Mouse (Mus musculus): ENCODE data around the gene Sec31a. TPM values are rescaled to one million over a fixed set of nuclear protein-coding genes. Genes with fewer than 3 reads are reported as not detected.
A peak's percentile ranks its signal among the peaks of the same experiment; 100 is the strongest.

Gene Sec31a
- polyA plus RNA-seq (2016; fragmentation: Nextera tagmentation; extraction: Ambion mirVana): 65.0 and 67.0 TPM in 2 replicates

- Histone ChIP-seq H3K27me3 (replicated peaks) (no peaks in the 10 kb centered on the region), H3K4me1 (peaks cover 45% of the 10 kb centered on the region), H3K4me2 (peak within 1 kb of the TSS; percentile 83), H3K4me3 (peak within 1 kb of the TSS; percentile 77), H3K36me3 (peaks cover 33% of the 10 kb centered on the region), H3K9me3 (replicated peaks) (no peaks in the 10 kb centered on the region), H3K9ac (peak within 1 kb of the TSS; percentile 78), H3K27ac (peak within 1 kb of the TSS; percentile 92)
- ATAC-seq: peak; percentile 96
- under 1% methylated on average over 78 of the region's 82 CpGs for WGBS (ENCODE audit: insufficient replicate concordance)
These were observed at the start of gene Sec31a for GRCm38 (mm10) chr5:100415761-100416590. Sec31a (minus strand) TSS chr5:100416234.

DNA sequence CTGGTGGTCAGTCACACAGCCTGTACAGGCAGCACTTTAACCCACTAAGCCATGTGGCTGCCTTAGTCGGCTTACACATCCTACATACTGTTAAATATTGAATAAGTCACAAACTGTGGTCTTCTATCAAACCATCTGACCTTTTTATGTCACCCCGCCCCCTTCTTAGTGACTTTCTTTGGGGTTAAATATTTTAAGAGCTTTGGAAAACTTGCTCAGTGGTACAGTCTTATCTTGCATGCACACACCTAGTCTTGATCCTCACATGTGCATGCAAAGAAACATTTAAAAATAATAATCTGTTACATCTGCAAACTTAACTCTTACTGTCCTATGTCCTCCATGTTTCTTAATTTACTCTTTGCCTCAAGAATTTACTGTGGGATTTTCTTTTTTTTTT lies 46.3 kb upstream of the Sec31a start:
- no peak; the same call in 1 of the 2 replicates for ATAC-seq
- Histone ChIP-seq H3K27me3 (replicated peaks) (no peaks in the 10 kb centered on the region), H3K9me3 (replicated peaks) (no peaks in the 10 kb centered on the region), H3K4me1 (peaks cover 34% of the 10 kb centered on the region), H3K4me3 (no peak overlapping the region), H3K27ac (no peak overlapping the region), H3K9ac (no peak overlapping the region), H3K36me3 (peaks cover 85% of the 10 kb centered on the region), H3K4me2 (no peak overlapping the region)
- 58% methylated on average over 2 of the region's 2 CpGs for WGBS (ENCODE audit: insufficient replicate concordance)

DNA sequence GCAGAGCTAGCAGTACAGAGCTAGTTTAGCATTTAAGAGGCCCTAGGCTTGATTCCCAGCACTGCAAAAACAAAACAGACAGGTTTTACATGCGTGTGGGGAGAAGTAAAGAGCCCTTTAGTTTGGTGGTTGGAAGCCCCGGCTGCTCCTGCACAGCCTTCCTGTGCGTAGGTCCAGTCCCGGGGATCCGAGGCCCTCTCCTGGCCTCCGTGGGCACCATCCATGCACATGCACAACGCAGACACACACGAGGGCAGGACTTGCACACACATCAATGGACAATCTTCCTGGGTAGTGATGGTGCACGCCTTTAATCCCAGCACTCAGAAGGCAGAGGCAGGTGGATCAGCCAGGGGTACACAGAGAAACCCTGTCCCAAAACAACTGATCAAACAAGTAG lies 45.5 kb upstream of the Sec31a start:
- 87% methylated on average over 9 of the region's 9 CpGs for WGBS (ENCODE audit: insufficient replicate concordance)
- no peak overlapping the region for H3K4me2 ChIP-seq
- no peak overlapping the region for H3K9ac ChIP-seq
- H3K4me1 ChIP-seq: peaks cover 26% of the 10 kb centered on the region
- no peak overlapping the region for H3K4me3 ChIP-seq
- H3K36me3 ChIP-seq: peaks cover 85% of the 10 kb centered on the region
- H3K9me3 ChIP-seq (replicated peaks): no peaks in the 10 kb centered on the region
- no peaks in the 10 kb centered on the region for H3K27me3 ChIP-seq (replicated peaks)
- H3K27ac ChIP-seq: no peak overlapping the region
- ATAC-seq: no peak

- Histone ChIP-seq H3K4me1 (peaks cover 17% of the 10 kb centered on the region), H3K9me3 (replicated peaks) (no peaks in the 10 kb centered on the region), H3K27me3 (replicated peaks) (no peaks in the 10 kb centered on the region), H3K27ac (no peak overlapping the region), H3K4me2 (no peak overlapping the region), H3K36me3 (peaks cover 85% of the 10 kb centered on the region), H3K9ac (no peak overlapping the region), H3K4me3 (no peak overlapping the region)
- 91% methylated on average over 5 of the region's 5 CpGs for WGBS (ENCODE audit: insufficient replicate concordance)
- ATAC-seq: no peak
These were observed 43.4 kb upstream of the Sec31a start for GRCm38 (mm10) chr5:100459468-100459867.

DNA sequence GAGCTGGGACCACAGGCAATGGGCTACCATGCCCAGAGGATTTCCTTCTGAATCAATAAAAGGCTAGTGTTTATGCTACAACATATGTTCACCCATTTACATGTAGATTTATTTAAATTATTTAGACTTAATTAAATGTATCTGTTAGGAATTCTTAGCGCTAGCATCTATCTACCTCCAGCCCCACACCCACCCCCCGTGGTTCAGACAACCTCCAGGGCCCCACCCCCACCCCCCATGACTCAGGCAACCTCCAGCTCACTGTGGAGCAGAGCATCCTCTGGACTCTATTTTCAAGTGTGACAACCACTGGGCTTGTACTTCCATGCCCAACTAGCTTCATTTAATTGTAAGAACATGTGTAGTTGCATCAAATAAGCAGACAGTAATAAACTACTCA lies 35.8 kb upstream of the Sec31a start:
- Histone ChIP-seq H3K27me3 (replicated peaks) (no peaks in the 10 kb centered on the region), H3K9ac (no peak overlapping the region), H3K4me1 (no peaks in the 10 kb centered on the region), H3K4me2 (no peak overlapping the region), H3K27ac (no peak overlapping the region), H3K4me3 (no peak overlapping the region), H3K36me3 (peaks cover 98% of the 10 kb centered on the region), H3K9me3 (replicated peaks) (no peaks in the 10 kb centered on the region)
- no peak for ATAC-seq
- 83% methylated on average over 2 of the region's 2 CpGs for WGBS (ENCODE audit: insufficient replicate concordance)

GRCm38 (mm10) chr5:100438796-100439195 lies 22.8 kb upstream of the Sec31a start:
- ATAC-seq: no peak
- H3K9ac ChIP-seq: no peak overlapping the region
- H3K4me2 ChIP-seq: no peak overlapping the region
- no peak overlapping the region for H3K4me3 ChIP-seq
- peaks cover 56% of the 10 kb centered on the region for H3K36me3 ChIP-seq
- no peaks in the 10 kb centered on the region for H3K27me3 ChIP-seq (replicated peaks)
- 0 out of 2 replicates have a peak, but pooled peaks cover 3% of the 10 kb centered on the region for H3K9me3 ChIP-seq (replicated peaks)
- H3K4me1 ChIP-seq: peaks cover 4% of the 10 kb centered on the region; the same call in 1 of the 2 replicates
- no peak overlapping the region for H3K27ac ChIP-seq
- 93% methylated on average over 14 of the region's 14 CpGs for WGBS (ENCODE audit: insufficient replicate concordance)

DNA sequence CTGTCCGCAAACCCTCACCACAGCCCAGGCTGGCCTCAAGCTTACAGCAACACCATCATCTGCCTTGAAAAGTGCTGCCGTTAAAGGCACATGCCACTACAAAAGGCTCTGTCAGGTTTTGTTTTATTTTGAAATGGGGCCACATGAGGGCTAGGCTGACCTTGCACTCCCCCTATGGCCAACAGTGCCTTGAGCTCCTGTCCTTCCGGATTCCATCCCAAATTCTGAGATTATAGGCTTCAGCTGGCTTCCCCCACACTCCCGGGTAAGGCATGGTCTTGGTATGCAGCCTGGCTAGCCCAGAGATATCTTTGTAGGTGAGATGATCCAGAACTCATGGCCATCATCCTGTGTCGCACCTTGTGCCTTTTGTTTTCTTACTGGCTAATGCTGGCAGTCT lies 21.9 kb upstream of the Sec31a start:
- Histone ChIP-seq H3K9ac (no peak overlapping the region), H3K4me1 (peaks cover 4% of the 10 kb centered on the region; the same call in 1 of the 2 replicates), H3K4me3 (no peak overlapping the region), H3K4me2 (no peak overlapping the region), H3K27ac (no peak overlapping the region), H3K36me3 (peaks cover 49% of the 10 kb centered on the region), H3K9me3 (replicated peaks) (0 out of 2 replicates have a peak, but pooled peaks cover 3% of the 10 kb centered on the region), H3K27me3 (replicated peaks) (no peaks in the 10 kb centered on the region)
- 93% methylated on average over 5 of the region's 5 CpGs for WGBS (ENCODE audit: insufficient replicate concordance)
- ATAC-seq: no peak

DNA sequence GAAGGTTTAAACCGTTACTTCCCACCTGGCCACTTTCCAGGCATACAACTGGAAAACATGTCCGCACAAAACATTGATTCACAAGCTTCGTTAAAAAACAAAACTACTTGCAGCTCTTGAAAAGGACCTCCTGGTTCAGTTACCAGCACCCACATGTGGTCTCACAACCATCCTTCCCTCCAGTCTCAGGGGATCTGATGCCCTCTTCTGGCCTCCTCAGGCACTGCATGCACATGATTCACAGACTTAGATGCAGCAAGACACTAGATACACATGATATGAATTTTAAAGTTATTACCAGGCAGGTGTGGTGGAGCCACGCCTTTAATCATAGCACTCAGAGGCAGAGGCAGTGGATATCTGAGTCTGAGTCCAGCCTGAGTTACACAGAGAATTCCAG lies 21.1 kb upstream of the Sec31a start:
- Histone ChIP-seq H3K27me3 (replicated peaks) (no peaks in the 10 kb centered on the region), H3K36me3 (peaks cover 49% of the 10 kb centered on the region), H3K9ac (no peak overlapping the region), H3K4me2 (no peak overlapping the region), H3K9me3 (replicated peaks) (0 out of 2 replicates have a peak, but pooled peaks cover 3% of the 10 kb centered on the region), H3K4me3 (no peak overlapping the region), H3K27ac (no peak overlapping the region), H3K4me1 (peaks cover 4% of the 10 kb centered on the region; the same call in 1 of the 2 replicates)
- no peak for ATAC-seq
- WGBS (ENCODE audit: insufficient replicate concordance): 91% methylated on average over 4 of the region's 4 CpGs

GRCm38 (mm10) chr5:100430966-100431365 lies 14.9 kb upstream of the Sec31a start:
- Histone ChIP-seq H3K27ac (no peak overlapping the region), H3K4me1 (peaks cover 45% of the 10 kb centered on the region), H3K4me2 (peak overlapping the region; percentile 88), H3K36me3 (peaks cover 33% of the 10 kb centered on the region), H3K4me3 (peak overlapping the region; percentile 75), H3K9ac (peak overlapping the region; percentile 82; the same call in 1 of the 2 replicates), H3K9me3 (replicated peaks) (no peaks in the 10 kb centered on the region), H3K27me3 (replicated peaks) (no peaks in the 10 kb centered on the region)
- no peak for ATAC-seq
- 30% methylated on average over 2 of the region's 2 CpGs for WGBS (ENCODE audit: insufficient replicate concordance)

GRCm38 (mm10) chr5:100430076-100430390 lies 14.0 kb upstream of the Sec31a start:
- H3K4me1 ChIP-seq: peaks cover 53% of the 10 kb centered on the region
- 5% methylated on average over 11 of the region's 11 CpGs for WGBS (ENCODE audit: insufficient replicate concordance)
- peak; percentile 10; the same call in 1 of the 2 replicates for ATAC-seq

DNA sequence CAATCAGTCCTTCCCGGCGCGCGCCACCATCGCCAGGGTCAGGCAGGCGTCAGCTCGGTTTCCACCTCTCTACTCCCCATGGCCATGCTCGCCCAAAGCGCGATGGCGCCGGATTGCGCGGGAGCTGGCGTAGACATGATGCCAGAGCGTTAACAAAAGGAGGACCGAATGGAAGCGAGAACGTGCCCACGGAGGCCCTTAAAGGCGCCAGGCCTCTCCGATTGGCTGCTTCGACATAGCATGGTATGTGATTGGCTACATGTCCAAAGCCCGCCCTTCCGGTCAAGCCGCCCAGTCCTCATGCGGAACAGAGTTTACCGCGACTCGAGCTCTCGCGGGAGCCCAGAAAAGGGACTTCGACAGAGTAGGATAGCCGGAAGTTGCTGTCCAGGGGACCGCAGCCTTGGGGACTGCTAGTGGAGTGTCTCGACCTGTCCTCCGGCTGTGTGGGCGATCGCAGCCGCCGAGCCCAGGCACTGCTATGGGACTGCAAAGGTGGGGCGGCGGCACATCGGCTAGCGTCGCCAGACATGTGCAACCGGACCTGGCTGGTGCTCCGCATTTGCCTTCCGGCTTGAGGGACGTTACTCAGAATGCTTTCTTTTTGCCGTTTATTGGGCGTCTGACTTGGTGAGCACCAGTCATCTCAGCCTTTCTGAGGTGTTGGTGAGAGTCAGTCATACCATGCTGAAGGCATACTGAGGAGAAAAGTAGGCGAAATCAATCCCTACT lies 13.5 kb upstream of the Sec31a start:
- ATAC-seq: peak; percentile 98
- peak overlapping the region; percentile 82 for H3K9ac ChIP-seq

More at GRCm38 (mm10) chr5:100430076-100430390, 14.0 kb upstream of the Sec31a start:
- H3K27me3 ChIP-seq (replicated peaks): no peaks in the 10 kb centered on the region
- peaks cover 39% of the 10 kb centered on the region for H3K36me3 ChIP-seq
- H3K27ac ChIP-seq: peak overlapping the region; percentile 84
- peak overlapping the region; percentile 88 for H3K4me2 ChIP-seq
- peak overlapping the region; percentile 82 for H3K9ac ChIP-seq
- H3K4me3 ChIP-seq: peak overlapping the region; percentile 75
- no peaks in the 10 kb centered on the region for H3K9me3 ChIP-seq (replicated peaks)

More for the DNA sequence above, 13.5 kb upstream of the Sec31a start:
- Histone ChIP-seq H3K27ac (peak overlapping the region; percentile 87), H3K4me1 (peaks cover 58% of the 10 kb centered on the region), H3K4me2 (peak overlapping the region; percentile 88), H3K9me3 (replicated peaks) (no peaks in the 10 kb centered on the region), H3K4me3 (peak overlapping the region; percentile 75), H3K27me3 (replicated peaks) (no peaks in the 10 kb centered on the region), H3K36me3 (peaks cover 44% of the 10 kb centered on the region)
- under 1% methylated on average over 53 of the region's 53 CpGs for WGBS (ENCODE audit: insufficient replicate concordance)
